In the genomic region with DNA sequence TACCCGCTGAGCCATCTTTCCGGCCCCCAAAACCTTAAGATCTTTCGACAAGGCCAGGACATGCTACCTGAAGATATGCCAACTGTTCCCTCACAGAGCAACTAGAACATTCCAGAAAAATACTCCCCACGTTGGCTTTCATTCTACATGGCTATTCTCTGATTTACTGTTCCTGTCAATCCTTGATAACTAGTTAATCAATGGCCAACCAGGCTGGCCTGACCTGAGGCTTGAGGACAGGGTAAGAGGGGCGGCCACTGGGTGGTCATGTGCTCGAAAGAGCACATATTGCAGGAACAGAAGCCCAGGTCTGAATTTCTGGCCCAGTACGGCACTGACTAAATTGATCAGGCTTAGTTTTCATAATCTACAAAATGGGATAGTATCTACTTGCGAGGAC, we compare ENCODE assay signal across 19 mouse cellular contexts.
"Had no signal": no experiment of that assay in that cellular context is flagged by ENCODE, and none has a peak within 500 bp of the region (broad histone marks: within the 10 kb centered on the region; RNA-seq: fewer than 3 reads in every experiment).

No protein-coding gene starts in this region.

- H3K9ac ChIP-seq: lung, embryonic 15.5 days; midbrain, embryonic 12.5 days; neural tube, embryonic 13.5 days; neural tube, embryonic 15.5 days had no signal

- ATAC-seq: lung, postnatal 0 days; midbrain, embryonic 16.5 days had no signal

- H3K4me3 ChIP-seq: lung, embryonic 15.5 days; midbrain, embryonic 10.5 days; midbrain, embryonic 12.5 days; myocyte; neural tube, embryonic 13.5 days; neural tube, embryonic 15.5 days had no signal

- DNase-seq: lung, adult 2 months; lung, postnatal 14 days; lung, postnatal 4 days; midbrain, embryonic 14.5 days; right cerebral cortex, adult 18-20 months; right cerebral cortex, postnatal 25 days; right cerebral cortex, postnatal 4 days; spleen, adult 18-20 months; thymus, adult 18-20 months; thymus, postnatal 14 days; thymus, postnatal 36 days had no signal

- H3K27me3 ChIP-seq: lung, embryonic 15.5 days; midbrain, embryonic 12.5 days; neural tube, embryonic 13.5 days; neural tube, embryonic 15.5 days had no signal

- H3K4me2 ChIP-seq: lung, embryonic 15.5 days; midbrain, embryonic 12.5 days; neural tube, embryonic 13.5 days; neural tube, embryonic 15.5 days had no signal

- H3K9me3 ChIP-seq: lung, embryonic 15.5 days; midbrain, embryonic 10.5 days; midbrain, embryonic 12.5 days; neural tube, embryonic 13.5 days; neural tube, embryonic 15.5 days had no signal

- H3K27ac ChIP-seq: lung, embryonic 15.5 days; midbrain, embryonic 10.5 days; midbrain, embryonic 12.5 days; neural tube, embryonic 13.5 days; neural tube, embryonic 15.5 days had no signal

- H3K36me3 ChIP-seq: lung, embryonic 15.5 days had no signal
